Mouse (Mus musculus): Measurements from ENCODE around the gene Fcgr3. TPM values are rescaled to one million over a fixed set of nuclear protein-coding genes. Genes with fewer than 3 reads are reported as not detected.

Gene Fcgr3
- polyA plus RNA-seq, 1 experiment from 2014 or later = 8.3 TPM

Small RNA genes lying within 50 kb of the gene (microRNA-seq; reads per million reads assigned to microRNA genes)
- not detected for gene Gm27552
- gene Gm27844 = not detected
- 1.5 reads per million, percentile 3 among the genes with 10 or more reads in this experiment for gene Mir6546

Other genes starting within 250 kb of the Fcgr3 start
- gene Atf6, start 197.2 kb downstream of the Fcgr3 start, polyA plus RNA-seq (2014; fragmentation: Nextera tagmentation; extraction: Ambion mirVana) = 7.8 and 12.0 TPM in 2 replicates
- gene Gm26620, start 179.9 kb downstream of the Fcgr3 start, polyA plus RNA-seq (2014; fragmentation: Nextera tagmentation; extraction: Ambion mirVana) = 0.90 and 0.95 TPM in 2 replicates
- gene Dusp12, start 179.4 kb downstream of the Fcgr3 start, polyA plus RNA-seq (2014; fragmentation: Nextera tagmentation; extraction: Ambion mirVana) = 40.9 and 44.0 TPM in 2 replicates
- 0.34 and 0.71 TPM in 2 replicates for gene Fcrlb, start 152.0 kb downstream of the Fcgr3 start, polyA plus RNA-seq (2014; fragmentation: Nextera tagmentation; extraction: Ambion mirVana)
- gene Fcrla, start 137.4 kb downstream of the Fcgr3 start, polyA plus RNA-seq (2014; fragmentation: Nextera tagmentation; extraction: Ambion mirVana) = not detected in 2 replicates
- gene Fcgr2b, start 88.4 kb downstream of the Fcgr3 start, polyA plus RNA-seq (2014; fragmentation: Nextera tagmentation; extraction: Ambion mirVana) = 1.4 TPM in 1 of 2 replicates, not detected in the other
- gene Fcgr4, start 46.0 kb downstream of the Fcgr3 start, polyA plus RNA-seq (2014; fragmentation: Nextera tagmentation; extraction: Ambion mirVana) = 1.5 TPM in 1 of 2 replicates, not detected in the other
- gene Cfap126, start 49.0 kb upstream of the Fcgr3 start, polyA plus RNA-seq (2014; fragmentation: Nextera tagmentation; extraction: Ambion mirVana) = 2.7 and 4.2 TPM in 2 replicates
- 295 and 310 TPM in 2 replicates for gene Sdhc, start 85.7 kb upstream of the Fcgr3 start, polyA plus RNA-seq (2014; fragmentation: Nextera tagmentation; extraction: Ambion mirVana)
- gene Mpz, start 85.8 kb upstream of the Fcgr3 start, polyA plus RNA-seq (2014; fragmentation: Nextera tagmentation; extraction: Ambion mirVana) = 0.39 and 0.51 TPM in 2 replicates
- 20.0 and 20.5 TPM in 2 replicates for gene Pcp4l1, start 131.3 kb upstream of the Fcgr3 start, polyA plus RNA-seq (2014; fragmentation: Nextera tagmentation; extraction: Ambion mirVana)
- 0.34 and 0.39 TPM in 2 replicates for gene Nr1i3, start 149.0 kb upstream of the Fcgr3 start, polyA plus RNA-seq (2014; fragmentation: Nextera tagmentation; extraction: Ambion mirVana)
- gene Tomm40l, start 157.6 kb upstream of the Fcgr3 start, polyA plus RNA-seq (2014; fragmentation: Nextera tagmentation; extraction: Ambion mirVana) = 35.3 and 40.4 TPM in 2 replicates
- gene Apoa2, start 160.1 kb upstream of the Fcgr3 start, polyA plus RNA-seq (2014; fragmentation: Nextera tagmentation; extraction: Ambion mirVana) = 3.3 and 4.1 TPM in 2 replicates
- gene Fcer1g, start 169.4 kb upstream of the Fcgr3 start, polyA plus RNA-seq (2014; fragmentation: Nextera tagmentation; extraction: Ambion mirVana) = 6.6 and 28.4 TPM in 2 replicates
- gene Adamts4, start 185.5 kb upstream of the Fcgr3 start, polyA plus RNA-seq (2014; fragmentation: Nextera tagmentation; extraction: Ambion mirVana) = 3.3 and 4.1 TPM in 2 replicates
- gene Ndufs2, start 186.5 kb upstream of the Fcgr3 start, polyA plus RNA-seq (2014; fragmentation: Nextera tagmentation; extraction: Ambion mirVana) = 185 and 220 TPM in 2 replicates
- 101 and 105 TPM in 2 replicates for gene B4galt3, start 205.4 kb upstream of the Fcgr3 start, polyA plus RNA-seq (2014; fragmentation: Nextera tagmentation; extraction: Ambion mirVana)
- gene Ppox, start 216.3 kb upstream of the Fcgr3 start, polyA plus RNA-seq (2014; fragmentation: Nextera tagmentation; extraction: Ambion mirVana) = 43.2 and 46.8 TPM in 2 replicates
- gene Usp21, start 223.1 kb upstream of the Fcgr3 start, polyA plus RNA-seq (2014; fragmentation: Nextera tagmentation; extraction: Ambion mirVana) = 92.6 and 98.9 TPM in 2 replicates
- gene Ufc1, start 230.1 kb upstream of the Fcgr3 start, polyA plus RNA-seq (2014; fragmentation: Nextera tagmentation; extraction: Ambion mirVana) = 120 and 132 TPM in 2 replicates